Mouse (Mus musculus): Measurements from ENCODE around the gene AC161166.1.
"Not testable (repeated sequence)": the region's sequence is repeated elsewhere in the genome, so short reads cannot be mapped to it uniquely, and the experiment has no call there.

The AC161166.1 gene

GRCm38 (mm10) chr7:24528861-24529260 is 16.6 kb upstream of the AC161166.1 start:
- intact Hi-C loops (cut with DNase I) = loop anchor here (2.0 kb wide), 1 partner anchor 22 kb away; the partner anchor contains the start of gene Zfp428

GRCm38 (mm10) chr7:24525686-24526420 is 13.6 kb upstream of the AC161166.1 start:
- intact Hi-C loops (cut with DNase I) = no loop called here

GRCm38 (mm10) chr7:24524978-24525377 is 12.7 kb upstream of the AC161166.1 start:
- intact Hi-C loops (cut with DNase I) = no loop called here

- intact Hi-C loops (cut with DNase I) = no loop called here
These were observed 11.5 kb upstream of the AC161166.1 start for GRCm38 (mm10) chr7:24523723-24524122.

DNA sequence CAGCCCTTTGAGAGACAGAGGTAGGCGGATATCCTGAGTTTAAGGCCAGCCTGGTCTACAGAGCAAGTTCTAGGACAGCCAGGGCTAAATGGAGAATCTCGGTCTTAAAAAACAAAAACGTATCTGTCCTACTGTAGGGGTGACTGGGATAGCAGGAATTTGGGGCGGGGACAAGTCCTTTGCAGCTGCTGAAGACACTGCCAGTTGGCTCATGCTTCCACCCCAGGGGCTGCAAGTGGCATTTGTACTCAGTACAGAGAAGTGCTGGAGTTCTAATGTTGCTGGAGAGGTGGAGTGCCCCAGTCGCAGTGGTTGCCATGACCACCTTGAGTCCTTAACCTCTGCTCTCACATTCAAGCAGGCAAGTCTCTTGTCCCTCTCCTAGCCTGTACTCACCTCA is 10.6 kb upstream of the AC161166.1 start:
- intact Hi-C loops (cut with DNase I) = no loop called here

DNA sequence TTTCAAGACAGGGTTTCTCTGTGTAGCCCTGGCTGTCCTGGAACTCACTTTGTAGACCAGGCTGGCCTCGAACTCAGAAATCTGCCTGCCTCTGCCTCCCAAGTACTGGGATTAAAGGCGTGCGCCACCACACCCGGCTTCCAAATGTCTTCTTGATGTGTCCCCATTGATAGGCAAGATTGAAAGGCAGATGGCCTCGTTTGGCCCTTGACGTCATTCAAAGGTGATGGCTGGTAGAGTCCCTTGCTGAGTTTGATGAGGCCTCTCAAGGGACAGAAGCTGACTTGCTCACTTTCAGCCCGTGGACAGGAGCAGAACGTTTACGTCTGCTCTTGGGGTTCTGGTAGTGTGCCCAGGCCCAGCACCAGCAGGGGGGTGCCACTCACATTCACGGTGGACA is 7.8 kb upstream of the AC161166.1 start:
- intact Hi-C loops (cut with DNase I) = not testable (repeated sequence)

GRCm38 (mm10) chr7:24519130-24519529 is 6.9 kb upstream of the AC161166.1 start:
- intact Hi-C loops (cut with DNase I) = no loop called here

DNA sequence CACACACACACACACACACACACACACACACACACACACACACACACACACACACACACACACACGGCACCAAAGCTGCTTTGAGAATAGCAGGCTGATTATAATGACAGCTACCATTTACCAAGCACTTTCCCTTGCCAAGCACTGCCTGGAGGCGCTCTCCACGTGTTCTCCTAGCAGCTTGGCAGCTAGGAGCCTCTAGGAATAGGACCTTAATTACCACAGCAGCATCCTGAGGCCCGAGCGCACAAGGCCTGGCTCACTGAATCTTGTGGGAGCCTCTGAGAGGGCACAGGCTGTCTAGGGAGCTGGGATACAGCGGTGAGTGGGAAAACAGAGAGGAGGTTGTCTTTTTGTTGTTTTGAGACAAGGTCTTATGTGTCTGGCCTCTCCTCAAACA is 5.4 kb upstream of the AC161166.1 start:
- intact Hi-C loops (cut with DNase I) = no loop called here

GRCm38 (mm10) chr7:24517077-24517476 is 4.8 kb upstream of the AC161166.1 start:
- intact Hi-C loops (cut with DNase I) = no loop called here

DNA sequence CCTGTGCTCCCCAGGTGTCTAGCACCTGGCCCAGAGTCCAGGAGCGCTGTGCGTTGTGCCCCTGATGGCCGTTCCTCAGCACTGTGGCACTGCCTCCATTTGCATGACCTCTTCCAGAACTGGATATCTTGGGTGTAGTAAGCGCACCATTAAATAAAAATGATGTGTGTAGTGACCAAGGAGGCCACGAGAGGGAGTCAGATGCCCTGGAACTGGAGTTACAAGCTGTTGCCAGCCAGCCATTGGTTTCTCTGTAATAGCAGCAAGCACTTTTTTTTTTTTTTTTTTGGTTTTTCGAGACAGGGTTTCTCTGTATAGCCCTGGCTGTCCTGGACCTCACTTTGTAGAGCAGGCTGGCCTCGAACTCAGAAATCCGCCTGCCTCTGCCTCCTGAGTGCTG is 4.1 kb upstream of the AC161166.1 start:
- intact Hi-C loops (cut with DNase I) = not testable (repeated sequence)

DNA sequence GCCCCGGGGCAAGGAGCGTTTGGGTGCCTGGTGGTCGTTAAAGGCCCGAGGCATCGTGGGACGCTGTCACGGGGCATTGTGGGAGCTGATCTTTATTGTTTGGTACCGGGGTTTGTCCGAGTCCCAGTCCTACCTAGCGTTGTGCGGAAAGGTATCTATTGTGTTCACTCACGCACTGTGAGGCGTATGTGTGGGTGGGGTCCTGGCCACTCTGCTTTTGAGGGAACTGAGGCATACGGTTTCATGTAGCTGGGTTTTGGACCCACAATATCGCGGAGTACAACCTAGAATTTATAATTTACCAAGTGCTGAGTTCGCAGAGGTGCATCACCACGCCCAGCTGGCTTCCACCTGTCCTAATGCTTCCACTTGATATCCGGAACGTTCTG is 4.5 kb downstream of the AC161166.1 start:
- intact Hi-C loops (cut with DNase I) = loop anchor here (2.0 kb wide), 1 partner anchor 21 kb away; no protein-coding TSS in a partner anchor

- intact Hi-C loops (cut with DNase I) = loop anchor here (2.0 kb wide), 1 partner anchor 22 kb away; no protein-coding TSS in a partner anchor
These were observed 5.2 kb downstream of the AC161166.1 start, which contains the start of gene Zfp428 for GRCm38 (mm10) chr7:24506838-24507725. Zfp428 (plus strand) TSS chr7:24507006.

DNA sequence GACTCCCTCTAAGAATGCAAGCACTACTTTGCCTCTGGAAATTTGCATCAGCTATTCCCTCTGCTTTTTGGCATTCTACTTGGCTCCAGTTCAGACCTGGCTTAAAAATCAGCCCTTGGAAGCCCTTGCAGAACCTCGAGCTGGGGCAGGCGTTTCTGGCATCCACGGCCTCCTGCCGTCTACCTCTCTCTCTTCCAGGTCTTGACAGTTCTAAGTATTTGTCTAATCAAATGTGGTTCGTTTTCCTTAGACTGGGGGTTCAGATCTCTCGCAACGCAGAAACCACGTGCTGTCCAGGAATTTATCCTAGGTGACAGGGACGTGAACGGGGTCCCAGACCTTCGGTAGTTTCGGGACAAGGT is 5.8 kb downstream of the AC161166.1 start:
- intact Hi-C loops (cut with DNase I) = loop anchor here (2.0 kb wide), 1 partner anchor 22 kb away; no protein-coding TSS in a partner anchor

GRCm38 (mm10) chr7:24506065-24506459 is 6.2 kb downstream of the AC161166.1 start:
- intact Hi-C loops (cut with DNase I) = loop anchor here (2.0 kb wide), 1 partner anchor 23 kb away; no protein-coding TSS in a partner anchor

DNA sequence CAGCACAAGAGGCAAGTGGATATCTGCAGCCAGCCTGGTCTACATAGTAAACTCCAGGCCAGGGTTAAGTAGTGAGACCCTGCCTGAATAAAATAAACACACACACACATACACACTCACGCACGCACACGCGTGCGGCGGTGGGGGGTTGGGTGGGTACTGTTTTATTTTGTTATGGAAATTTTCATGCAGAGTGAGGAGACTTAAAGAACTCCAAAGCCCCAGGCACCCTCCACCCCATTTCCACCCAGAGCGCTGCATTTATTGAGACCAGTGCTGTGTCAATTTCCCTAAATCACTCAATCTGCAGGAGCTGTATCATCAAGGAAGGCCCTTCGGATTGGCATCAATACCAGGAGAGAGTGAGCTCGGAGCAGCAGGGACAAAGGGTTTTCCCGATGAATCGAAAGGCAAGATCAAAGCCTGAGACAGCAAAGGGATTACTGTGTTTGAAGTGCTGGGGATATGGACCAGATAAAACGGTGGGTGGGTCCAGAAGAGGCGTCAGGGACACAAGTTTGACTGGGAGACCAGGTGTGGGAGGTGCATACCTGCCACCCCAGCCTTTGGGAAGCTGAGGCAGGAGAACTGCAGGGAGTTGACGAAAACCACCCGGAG is 6.7 kb downstream of the AC161166.1 start:
- intact Hi-C loops (cut with DNase I) = loop anchor here (2.0 kb wide), 1 partner anchor 23 kb away; no protein-coding TSS in a partner anchor

DNA sequence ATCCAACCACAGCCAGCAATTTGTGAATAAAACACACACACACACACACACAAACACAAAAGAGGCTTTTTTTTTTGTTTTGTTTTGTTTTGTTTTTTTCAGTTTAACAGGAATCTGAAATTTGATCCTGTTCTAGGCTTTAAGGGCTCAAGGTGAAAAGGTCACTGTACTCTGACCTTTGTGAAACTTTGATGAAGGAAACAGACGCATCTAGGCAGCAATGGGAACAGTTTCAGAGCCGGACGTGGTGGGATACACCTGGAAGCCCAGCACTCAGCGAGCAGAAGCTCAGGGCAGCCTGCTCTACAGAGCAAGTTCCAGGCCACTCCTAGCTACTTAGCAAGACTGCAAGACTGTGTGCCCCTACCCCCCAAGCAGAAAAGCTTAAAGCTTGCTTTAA is 7.4 kb downstream of the AC161166.1 start:
- intact Hi-C loops (cut with DNase I) = no loop called here

DNA sequence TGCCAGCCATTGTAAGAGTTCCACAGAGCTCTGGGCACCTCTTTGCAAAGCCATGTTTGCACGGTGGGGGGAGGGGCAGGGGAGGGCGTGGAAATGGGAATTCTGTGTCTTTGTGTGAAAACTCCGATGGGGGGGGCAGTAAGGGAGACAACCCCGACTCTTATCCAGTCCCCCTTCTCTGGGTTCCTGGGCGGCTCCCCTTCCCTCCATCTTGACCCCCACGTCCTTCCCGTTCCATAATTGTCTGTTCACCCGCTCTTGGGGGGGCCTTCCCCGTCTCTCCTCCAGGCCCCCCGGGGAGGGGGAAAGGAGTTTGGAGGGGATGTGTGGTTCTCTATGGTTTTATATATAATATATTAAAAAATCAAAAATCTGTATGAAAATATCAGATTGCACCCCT is 8.3 kb downstream of the AC161166.1 start:
- intact Hi-C loops (cut with DNase I) = no loop called here

DNA sequence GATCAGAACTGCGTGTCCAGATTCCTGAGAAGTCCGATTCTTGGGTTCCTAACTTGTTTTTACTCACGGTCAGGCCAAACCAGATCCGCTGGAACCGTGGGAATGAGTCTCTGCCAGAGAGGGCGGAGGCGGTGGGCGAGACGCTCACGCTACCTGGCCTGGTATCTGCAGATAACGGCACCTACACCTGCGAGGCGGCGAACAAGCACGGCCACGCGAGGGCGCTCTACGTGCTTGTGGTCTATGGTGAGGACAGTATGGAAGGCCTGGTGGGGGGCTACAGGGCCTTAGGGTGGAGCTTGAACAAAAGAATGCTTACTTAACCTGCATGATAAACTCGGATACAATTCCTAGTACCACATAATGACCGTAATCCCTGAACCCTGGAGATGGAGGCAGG is 10.8 kb downstream of the AC161166.1 start:
- intact Hi-C loops (cut with DNase I) = no loop called here

- intact Hi-C loops (cut with DNase I) = no loop called here
These were observed 11.3 kb downstream of the AC161166.1 start for GRCm38 (mm10) chr7:24500929-24501328.

- intact Hi-C loops (cut with DNase I) = no loop called here
These were observed 12.2 kb downstream of the AC161166.1 start for GRCm38 (mm10) chr7:24499856-24500577.

- intact Hi-C loops (cut with DNase I) = no loop called here
These were observed 24.0 kb downstream of the AC161166.1 start for GRCm38 (mm10) chr7:24488303-24488702.
